Mouse (Mus musculus) liver, embryonic 14.5 days (tissue): ENCODE measurements around the gene Dpf3.

ENCODE experiments used
- CTCF ChIP-seq: IDR thresholded peaks from 2 replicates; pipeline ENCODE4 v1.5.1; 2016; ENCODE audit warnings: antibody characterized with exemption, low read depth, control low read depth
- EP300 ChIP-seq: IDR thresholded peaks from 2 replicates; pipeline ENCODE4 v1.6.1; 2016; ENCODE audit warnings: antibody characterized with exemption, low read depth

DNA sequence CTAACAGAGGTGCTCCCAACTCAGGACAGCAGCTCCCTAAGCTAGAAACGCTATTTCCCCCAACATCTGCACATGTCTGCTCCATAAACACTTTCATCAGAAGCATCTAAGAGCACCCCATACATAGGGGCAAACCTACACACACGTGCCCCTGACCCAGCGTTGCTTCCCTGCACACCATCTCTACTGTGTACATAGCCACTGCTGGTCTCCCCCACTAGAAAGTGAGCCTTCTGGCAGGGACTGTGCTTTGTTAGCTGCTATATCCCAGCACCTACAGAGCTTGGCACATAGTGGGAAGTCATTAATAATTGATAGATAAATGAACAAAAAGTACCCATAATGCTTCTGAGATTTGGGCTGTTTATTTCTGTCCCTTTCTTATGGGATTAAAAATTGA, 27.2 kb downstream of the Dpf3 start:
- TF ChIP-seq EP300 (no peak), CTCF (no peak)
